Mouse (Mus musculus) C2C12 (cell line): Measurements from ENCODE around the gene 4930558K02Rik.

Experiments used
- CEBPB ChIP-seq: IDR thresholded peaks from one replicate; pipeline ENCODE4 v1.6.1; 2011; ENCODE audit warnings: low read depth, mild to moderate bottlenecking, control low read depth, moderate library complexity
- CTCF ChIP-seq: IDR thresholded peaks from one replicate; pipeline ENCODE4 v1.5.1; 2011; ENCODE audit not compliant: control insufficient read depth, insufficient read depth, insufficient read length
- FOSL1 ChIP-seq: IDR thresholded peaks from one replicate; pipeline ENCODE4 v1.8.0; 2011; ENCODE audit warnings: mild to moderate bottlenecking, low read length; ENCODE audit not compliant: poor library complexity, insufficient read depth, severe bottlenecking
- MAX ChIP-seq: IDR thresholded peaks from one replicate; pipeline ENCODE4 v1.6.1; 2011; ENCODE audit warnings: mild to moderate bottlenecking, control low read depth
- MYOD1 ChIP-seq: IDR thresholded peaks from one replicate; pipeline ENCODE4 v1.6.1; 2011; ENCODE audit warnings: low read depth; ENCODE audit not compliant: control insufficient read depth, insufficient read length
- MYOG ChIP-seq: IDR thresholded peaks from one replicate; pipeline ENCODE4 v1.6.1; 2011; ENCODE audit not compliant: control insufficient read depth, insufficient read length; ENCODE audit errors: extremely low read depth
- USF1 ChIP-seq: IDR thresholded peaks from one replicate; pipeline ENCODE4 v1.6.1; 2011; ENCODE audit warnings: low read depth, mild to moderate bottlenecking, control low read depth, moderate library complexity

DNA sequence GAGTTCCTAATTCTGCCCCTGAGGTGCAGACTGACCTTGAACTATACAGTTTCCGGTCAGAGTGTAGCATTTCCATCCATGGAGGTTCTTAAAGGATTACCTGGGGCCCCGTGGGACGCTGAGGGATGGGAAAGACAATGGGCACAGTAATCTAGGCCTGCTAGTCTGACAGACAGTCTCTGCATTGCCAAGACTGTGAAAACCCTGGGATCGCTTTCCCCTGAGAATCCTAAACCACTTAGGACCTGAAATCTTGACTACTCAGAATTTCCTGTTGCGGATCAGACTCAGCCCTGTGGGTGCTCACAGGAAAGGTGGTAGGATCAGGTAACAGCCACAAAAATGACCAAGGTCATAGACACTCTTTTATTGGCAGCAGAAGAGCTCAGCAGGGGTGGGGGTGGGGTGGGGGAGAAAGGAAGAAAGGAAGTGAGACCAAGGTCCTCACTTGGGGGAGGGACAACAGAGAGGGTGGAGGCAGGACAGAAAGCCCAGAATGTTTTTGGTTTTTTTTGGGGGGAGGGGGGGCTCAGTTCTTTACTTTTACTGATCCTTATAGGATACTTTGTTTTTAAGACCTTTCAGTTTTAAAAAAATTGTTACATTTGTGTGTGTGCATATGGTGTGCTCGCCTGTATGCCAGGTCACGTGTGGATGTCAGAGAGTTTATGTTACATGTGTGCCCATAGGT is 60.6 kb downstream of the 4930558K02Rik start:
- TF ChIP-seq CTCF: no peak
- TF ChIP-seq USF1: no peak
- no peak for TF ChIP-seq MYOG
- TF ChIP-seq MYOD1: no peak
- TF ChIP-seq MAX: no peak
- TF ChIP-seq CEBPB: no peak
- TF ChIP-seq FOSL1: no peak
